Mouse (Mus musculus) c-Kit-negative CD71-positive TER-119-positive erythroid progenitor cells, embryonic 14.5 days (primary cell): ENCODE measurements around the gene Kif1b.
"Not testable (repeated sequence)": the region's sequence is repeated elsewhere in the genome, so short reads cannot be mapped to it uniquely, and the experiment has no call there.

ENCODE experiments used
- DNase-seq: peaks from one replicate; pipeline ENCODE4 v3.0.0-alpha.2; 2013; ENCODE audit warnings: low read depth, low spot score

Gene Kif1b

GRCm38 (mm10) chr4:149220481-149220880 lies 87.0 kb downstream of the Kif1b start:
- DNase-seq: no peak

DNA sequence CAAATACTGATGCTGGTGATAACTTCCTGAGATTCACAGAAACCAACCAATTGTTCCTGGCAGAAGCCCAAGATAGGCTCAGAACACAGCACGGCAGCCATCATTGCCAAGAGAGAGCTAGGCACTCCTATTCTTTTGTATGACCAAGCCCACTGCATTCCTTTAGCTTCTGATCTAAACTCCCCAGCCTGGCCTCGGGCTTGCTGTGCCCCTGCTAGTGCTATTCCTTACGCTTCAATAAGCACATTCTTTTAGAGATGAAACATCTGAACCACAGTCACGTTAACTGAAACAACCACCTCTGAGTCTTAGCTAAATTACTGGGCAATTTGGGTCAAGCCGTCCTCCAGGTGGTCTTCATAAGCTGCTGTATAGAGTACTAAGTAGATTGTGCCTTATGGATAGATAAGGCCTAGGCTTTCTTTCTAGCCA lies 87.4 kb downstream of the Kif1b start:
- DNase-seq: no peak

DNA sequence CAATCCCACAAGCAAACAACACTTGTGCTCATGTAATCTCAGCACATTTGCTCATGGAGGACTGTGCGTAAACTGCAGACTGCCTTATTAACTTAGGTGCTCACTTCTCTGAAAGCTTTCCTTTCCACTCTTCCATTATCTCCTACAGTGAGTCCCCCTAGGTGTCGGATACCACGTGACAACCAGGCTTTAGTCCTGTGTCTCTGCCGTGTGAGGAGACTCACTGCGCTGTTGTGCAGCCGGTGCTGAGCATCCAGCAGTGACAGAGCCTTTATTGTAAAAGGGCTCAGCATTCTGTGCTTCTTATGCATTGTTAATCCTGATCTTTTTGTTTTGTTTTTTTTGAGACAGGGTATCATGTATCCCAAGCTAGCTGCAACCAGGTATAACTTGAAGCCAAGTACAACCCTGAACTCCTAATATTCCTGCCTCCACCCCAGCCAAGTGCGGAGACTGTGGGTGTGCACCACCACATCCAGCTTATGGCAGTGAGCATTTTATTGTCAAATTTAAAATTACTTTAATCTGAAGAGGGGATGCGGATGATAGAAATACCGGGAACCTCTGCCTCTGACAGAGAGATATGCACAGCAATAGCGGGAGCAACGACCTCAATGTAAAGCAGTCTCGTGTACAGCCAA lies 88.0 kb downstream of the Kif1b start:
- no peak for DNase-seq

- DNase-seq: no peak
Measured at GRCm38 (mm10) chr4:149218476-149218875, 89.0 kb downstream of the Kif1b start.

- no peak for DNase-seq
Measured at GRCm38 (mm10) chr4:149215982-149216381, 91.5 kb downstream of the Kif1b start.

DNA sequence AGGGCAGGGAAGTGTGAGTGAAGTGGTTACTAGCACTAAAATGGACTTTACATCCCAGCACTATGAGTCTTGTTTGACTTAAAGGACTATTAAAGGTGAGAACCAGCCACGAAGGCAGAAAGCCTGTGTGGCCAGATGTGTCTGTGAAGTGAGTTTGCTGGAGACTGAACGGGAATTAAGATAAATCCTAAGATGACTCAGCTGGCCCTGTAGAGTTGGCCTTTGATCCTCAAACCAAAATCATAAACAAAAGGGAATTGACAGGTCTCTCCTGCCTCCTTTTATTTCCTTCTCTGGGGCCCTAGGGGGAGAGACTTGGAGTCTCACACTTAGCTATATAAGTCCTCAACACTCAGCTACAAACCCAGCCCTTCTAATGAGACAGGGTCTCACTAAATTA lies 92.1 kb downstream of the Kif1b start:
- no peak for DNase-seq

GRCm38 (mm10) chr4:149214468-149214867 lies 93.0 kb downstream of the Kif1b start:
- not testable (repeated sequence) for DNase-seq

DNA sequence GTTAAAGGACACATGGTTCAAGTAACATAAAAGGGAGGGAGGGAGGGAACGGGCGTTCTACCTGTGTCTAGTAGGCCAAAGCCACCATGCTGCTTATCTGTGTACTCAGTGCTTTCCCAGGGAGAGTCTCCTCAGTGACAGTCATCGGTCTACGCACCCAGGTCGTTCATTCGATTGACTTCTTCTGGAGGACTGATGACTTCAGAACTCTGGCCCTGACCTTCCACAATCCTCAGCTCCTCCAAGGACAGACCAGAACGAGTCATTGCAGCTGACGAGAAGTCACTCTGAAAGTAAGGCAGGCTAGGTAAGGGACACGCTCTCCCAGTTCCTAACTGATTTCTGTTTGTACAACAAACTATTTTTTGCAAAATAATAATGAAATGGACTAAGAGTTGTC lies 94.0 kb downstream of the Kif1b start:
- DNase-seq: no peak

- not testable (repeated sequence) for DNase-seq
Measured at GRCm38 (mm10) chr4:149211441-149211840, 96.1 kb downstream of the Kif1b start.

DNA sequence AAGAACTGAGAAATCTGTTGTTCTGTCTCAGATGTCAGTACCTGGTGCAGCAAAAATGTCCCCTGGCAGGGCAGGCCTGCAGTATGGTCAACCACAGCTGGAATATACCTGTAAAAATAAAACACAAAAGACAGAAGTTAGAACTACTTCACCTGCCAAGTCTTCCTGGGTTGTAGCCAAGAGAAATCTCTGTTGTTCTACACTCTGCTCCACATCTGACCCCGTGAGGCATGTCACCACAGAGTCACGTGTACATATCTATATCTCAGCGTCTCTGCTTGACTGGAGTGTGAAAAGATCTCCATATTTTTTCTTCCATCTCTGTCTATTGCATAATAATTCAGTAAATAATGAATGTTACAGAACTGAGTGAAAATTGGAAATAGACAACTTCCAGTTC lies 105.0 kb downstream of the Kif1b start:
- no peak for DNase-seq

- no peak for DNase-seq
Measured at GRCm38 (mm10) chr4:149201110-149201509, 106.4 kb downstream of the Kif1b start.

GRCm38 (mm10) chr4:149197180-149197579 lies 110.3 kb downstream of the Kif1b start:
- DNase-seq: no peak

DNA sequence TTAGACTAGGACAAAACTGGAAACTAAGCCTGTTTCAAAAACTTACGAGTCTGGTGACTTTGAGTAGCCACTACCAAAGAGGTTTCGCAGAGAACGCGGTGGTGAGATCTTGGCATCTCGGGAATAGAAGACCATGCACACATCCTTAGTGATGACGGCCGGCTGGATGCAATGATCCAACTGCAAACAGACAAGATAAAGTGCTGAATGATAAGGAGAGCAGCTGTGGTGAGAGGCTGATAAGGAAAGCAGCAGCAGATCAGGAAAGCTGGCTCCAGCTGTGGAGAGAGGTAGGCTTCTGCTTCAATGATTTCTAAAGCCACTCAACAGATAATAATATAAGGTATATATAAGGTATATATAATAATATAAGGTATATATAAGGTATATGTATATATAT lies 116.4 kb downstream of the Kif1b start:
- DNase-seq: no peak

DNA sequence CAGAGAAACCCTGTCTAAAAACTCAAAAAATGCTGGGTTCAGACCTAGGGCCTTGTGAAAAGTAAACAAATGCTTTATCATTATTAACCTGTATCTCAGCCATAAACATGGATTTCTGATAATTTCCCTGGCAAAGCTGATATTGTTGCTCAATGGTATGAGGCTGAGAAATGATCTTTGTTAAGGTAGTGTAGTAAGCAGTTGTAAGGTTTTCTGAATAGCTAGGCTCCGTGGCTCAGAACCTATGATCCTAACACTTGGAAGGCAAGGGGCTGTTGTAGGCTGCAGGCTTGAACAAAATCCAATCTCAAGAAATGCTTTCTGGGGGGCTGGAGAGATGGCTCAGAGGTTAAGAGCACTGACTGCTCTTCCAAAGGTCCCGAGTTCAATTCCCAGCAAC lies 118.9 kb downstream of the Kif1b start:
- no peak for DNase-seq

- DNase-seq: no peak
Measured at GRCm38 (mm10) chr4:149182755-149183154, 124.7 kb downstream of the Kif1b start.

DNA sequence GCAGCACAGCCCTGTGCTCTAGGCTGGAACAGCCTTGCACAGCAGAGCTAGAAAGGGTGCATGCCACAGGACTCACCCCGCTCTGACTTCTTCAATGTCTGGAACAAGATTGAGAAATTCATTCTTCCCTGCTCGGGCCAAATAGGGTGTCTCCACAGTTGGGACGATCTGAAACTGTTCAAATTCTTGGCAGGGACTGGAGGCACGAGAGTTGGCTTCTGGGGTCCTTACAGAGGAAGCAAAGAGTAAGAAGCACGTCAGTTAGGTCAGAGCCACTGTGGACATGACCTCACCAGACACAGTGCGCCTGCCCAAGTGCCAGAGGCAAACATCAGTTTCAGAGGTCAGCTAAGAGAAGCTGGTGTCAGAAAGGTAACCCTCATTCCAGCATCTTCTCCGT lies 125.3 kb downstream of the Kif1b start:
- DNase-seq: no peak

DNA sequence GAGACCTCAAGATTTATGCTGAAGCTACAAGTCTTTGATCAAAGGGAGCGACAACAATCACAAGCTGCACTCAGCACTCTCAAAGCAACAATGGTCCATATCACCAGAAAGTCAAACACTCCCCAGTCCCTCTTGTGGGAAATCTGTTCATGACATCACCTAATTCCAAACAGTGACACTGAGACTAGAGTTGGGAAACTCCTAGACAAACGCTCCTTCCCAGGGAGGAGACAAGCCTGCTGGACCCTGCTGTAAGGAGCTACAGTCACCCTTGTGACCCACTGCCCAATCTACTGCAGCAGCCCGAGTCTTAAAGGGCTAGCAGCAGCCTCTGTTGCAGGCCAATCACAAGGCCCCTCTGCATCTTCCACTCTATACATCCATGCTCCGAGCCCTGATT lies 127.9 kb downstream of the Kif1b start:
- no peak for DNase-seq

GRCm38 (mm10) chr4:149179160-149179559 lies 128.3 kb downstream of the Kif1b start:
- DNase-seq: no peak

- DNase-seq: no peak
Measured at GRCm38 (mm10) chr4:149178328-149178727, 129.2 kb downstream of the Kif1b start.

DNA sequence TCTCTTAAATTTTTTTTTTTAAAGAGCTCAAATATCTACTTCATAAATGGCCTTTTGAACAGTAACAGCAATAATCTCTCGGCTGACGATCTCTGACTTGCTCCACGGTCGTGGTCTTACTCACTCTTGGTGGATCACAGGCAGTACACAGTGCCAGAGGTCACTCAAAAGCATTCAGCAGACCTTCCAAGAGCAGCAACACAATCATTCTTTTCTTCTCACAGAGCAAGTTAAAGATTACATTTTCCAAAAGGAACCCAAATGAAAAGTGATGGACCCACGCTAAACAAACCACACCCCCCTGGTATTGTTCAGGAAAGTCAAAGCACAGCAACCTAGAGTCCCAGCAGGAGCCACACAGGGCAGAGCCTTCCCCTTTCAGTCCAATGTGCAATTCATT lies 130.4 kb downstream of the Kif1b start:
- no peak for DNase-seq

DNA sequence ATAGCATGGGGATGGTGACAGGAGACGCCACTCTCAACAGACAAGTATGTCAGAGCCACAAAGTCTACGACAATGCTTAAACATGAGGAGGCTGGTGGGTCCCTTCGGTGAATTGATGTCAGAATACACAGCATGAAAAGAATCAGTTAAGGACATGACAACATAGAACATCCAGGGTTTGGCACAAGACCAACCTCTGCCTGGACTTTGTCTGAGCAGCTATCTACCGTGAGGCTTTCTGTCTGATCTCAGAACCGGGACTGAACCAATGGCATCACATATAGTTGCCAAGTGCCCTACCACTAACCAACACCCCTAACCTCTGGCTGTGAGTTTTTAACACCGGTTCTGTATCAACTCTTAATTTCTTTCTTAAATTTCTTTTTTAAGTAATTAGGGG lies 130.8 kb downstream of the Kif1b start:
- no peak for DNase-seq

DNA sequence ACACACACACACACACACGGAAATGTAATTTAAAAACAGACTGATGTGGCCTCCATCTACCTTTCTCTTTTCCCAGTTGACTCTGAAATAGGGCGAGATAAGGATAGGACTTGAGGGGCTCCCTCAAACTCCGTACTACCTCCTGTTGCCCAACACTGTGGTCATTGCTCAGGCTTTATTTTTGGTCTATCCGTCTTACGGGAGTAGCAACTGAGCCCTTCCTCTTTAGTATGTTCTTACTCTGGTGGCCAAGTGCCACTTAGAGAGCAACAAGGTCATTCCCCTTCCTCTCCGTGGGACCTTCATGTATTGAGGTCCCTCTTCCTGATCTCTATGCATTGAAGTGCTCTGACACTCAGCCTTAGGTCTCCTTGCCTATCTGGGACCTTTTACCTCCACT lies 133.8 kb downstream of the Kif1b start:
- no peak for DNase-seq

GRCm38 (mm10) chr4:149172666-149173065 lies 134.8 kb downstream of the Kif1b start:
- no peak for DNase-seq

DNA sequence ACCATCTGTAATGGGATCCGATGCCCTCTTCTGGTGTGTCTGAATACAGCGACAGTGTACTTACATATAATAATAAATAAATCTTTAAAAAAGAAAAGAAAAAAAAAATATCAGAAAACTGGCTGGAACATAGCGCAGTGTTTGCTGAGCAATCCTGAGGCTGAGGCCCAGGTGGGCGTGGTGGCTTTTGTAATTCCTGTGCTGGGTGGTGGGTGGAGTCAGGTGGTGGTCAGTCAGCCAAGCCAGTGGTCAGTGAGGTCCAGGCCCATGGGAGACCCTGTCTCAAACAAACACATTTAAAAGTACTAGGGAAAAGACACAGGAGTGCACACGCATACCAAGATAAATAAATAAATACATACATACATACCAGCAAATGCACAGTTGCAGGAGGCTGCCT lies 135.4 kb downstream of the Kif1b start:
- DNase-seq: no peak
